Mouse (Mus musculus): ENCODE measurements around the gene Notch2. TPM values are rescaled to one million over a fixed set of nuclear protein-coding genes. Genes with fewer than 3 reads are reported as not detected.

The Notch2 gene
- polyA plus RNA-seq, 1 experiment from 2014 or later = 14.5 TPM

DNA sequence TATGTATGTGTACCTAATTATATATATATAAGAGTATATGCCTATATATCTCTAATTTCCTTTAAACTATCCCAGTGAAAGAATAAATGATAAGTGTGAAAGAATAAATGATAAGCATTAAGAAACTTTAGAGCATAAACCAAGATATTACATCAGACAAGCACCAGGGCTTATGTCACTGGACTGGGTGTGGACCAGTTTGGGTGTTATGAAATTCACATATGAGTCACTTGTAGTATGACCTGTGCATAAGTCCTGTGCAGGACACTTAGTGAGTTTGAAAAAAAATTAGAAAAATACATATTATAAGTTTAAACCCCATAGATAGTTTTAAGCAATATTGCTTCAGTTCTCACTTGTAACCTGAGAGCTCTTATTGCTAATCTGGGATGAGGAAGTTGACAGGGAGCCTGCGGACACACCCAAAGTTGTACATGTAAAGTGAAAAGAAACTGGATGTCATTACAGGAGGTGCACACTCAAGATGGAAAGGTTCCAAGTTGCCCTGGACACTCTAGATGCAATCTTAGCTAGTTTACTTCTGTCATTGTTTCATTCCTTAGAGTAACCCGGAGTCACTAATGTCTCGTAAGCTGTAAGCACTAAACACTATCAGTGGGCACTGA is 19.3 kb upstream of the Notch2 start:
- no peak for ATAC-seq (ENCODE audit: insufficient number of reproducible peaks, insufficient read depth, low FRiP score, low read depth)
- Histone ChIP-seq H3K27ac (replicated peaks in 1 of 2; ENCODE audit: control insufficient read depth in 1 of 2, insufficient read depth in 1 of 2, low read depth in 2 of 2, low read length in 2 of 2) (no peak overlapping the region), H3K4me2 (ENCODE audit: low read length) (no peak overlapping the region), H3K4me3 (ENCODE audit: control insufficient read depth in 1 of 2, insufficient read depth in 1 of 2, low read depth in 1 of 2, low read length in 2 of 2) (no peak overlapping the region), H3K4me1 (ENCODE audit: control insufficient read depth in 2 of 2, insufficient read depth in 2 of 2, low read length in 2 of 2) (no peaks in the 10 kb centered on the region), H3K9me3 (ENCODE audit: control insufficient read depth, low read length) (no peaks in the 10 kb centered on the region), H3K36me3 (ENCODE audit: control insufficient read depth, insufficient read depth, low read length) (no peaks in the 10 kb centered on the region), H3K27me3 (ENCODE audit: control insufficient read depth, insufficient read depth, low read length) (no peaks in the 10 kb centered on the region), H3K9ac (ENCODE audit: low read length) (no peak overlapping the region)
- WGBS = 77% methylated on average over 3 of the region's 3 CpGs

DNA sequence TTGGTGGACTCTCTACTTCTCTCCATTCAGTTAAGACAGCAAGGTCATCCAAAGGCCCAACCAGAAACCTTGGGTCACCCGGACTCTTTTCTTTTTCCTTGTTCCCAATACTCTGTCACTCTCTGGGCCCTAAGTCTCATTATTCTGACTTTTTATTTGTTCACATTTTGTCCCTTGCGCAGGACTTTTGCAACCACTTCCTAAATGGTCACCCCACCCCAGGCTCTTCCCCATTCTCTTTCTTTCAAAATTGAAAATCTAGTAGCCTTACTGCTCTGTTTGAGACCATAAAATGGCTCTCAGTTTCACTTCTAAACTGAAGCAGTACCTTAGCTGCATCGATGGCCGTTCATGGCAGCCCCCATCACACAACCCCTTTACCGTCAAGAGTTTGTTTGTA is 18.5 kb upstream of the Notch2 start:
- WGBS = 92% methylated on average over 5 of the region's 5 CpGs
- Histone ChIP-seq H3K4me2 (ENCODE audit: low read length) (no peak overlapping the region), H3K36me3 (ENCODE audit: control insufficient read depth, insufficient read depth, low read length) (no peaks in the 10 kb centered on the region), H3K4me3 (ENCODE audit: control insufficient read depth in 1 of 2, insufficient read depth in 1 of 2, low read depth in 1 of 2, low read length in 2 of 2) (no peak overlapping the region), H3K27ac (replicated peaks in 1 of 2; ENCODE audit: control insufficient read depth in 1 of 2, insufficient read depth in 1 of 2, low read depth in 2 of 2, low read length in 2 of 2) (no peak overlapping the region), H3K9ac (ENCODE audit: low read length) (no peak overlapping the region), H3K9me3 (ENCODE audit: control insufficient read depth, low read length) (no peaks in the 10 kb centered on the region), H3K27me3 (ENCODE audit: control insufficient read depth, insufficient read depth, low read length) (no peaks in the 10 kb centered on the region), H3K4me1 (ENCODE audit: control insufficient read depth in 2 of 2, insufficient read depth in 2 of 2, low read length in 2 of 2) (no peaks in the 10 kb centered on the region)
- no peak for ATAC-seq (ENCODE audit: insufficient number of reproducible peaks, insufficient read depth, low FRiP score, low read depth)

DNA sequence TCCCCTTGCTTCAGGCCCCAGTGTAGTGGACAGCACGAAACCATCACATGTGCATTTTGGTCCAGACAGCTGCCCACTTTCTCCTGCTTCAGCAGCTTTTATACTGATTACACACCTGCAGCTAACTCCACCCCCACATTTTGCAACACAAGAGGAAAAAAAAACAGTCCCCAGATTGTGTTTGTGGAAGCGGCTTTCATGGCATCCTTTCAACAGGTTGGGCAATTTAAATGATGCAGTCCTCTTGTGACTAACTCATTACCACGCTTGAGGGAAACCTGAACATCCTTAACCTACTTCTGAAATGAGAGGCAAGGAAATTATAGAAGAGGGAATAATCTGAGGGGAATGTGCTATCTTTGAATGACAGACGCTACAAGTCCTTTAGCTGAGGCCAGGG is 15.0 kb upstream of the Notch2 start:
- no peak for ATAC-seq (ENCODE audit: insufficient number of reproducible peaks, insufficient read depth, low FRiP score, low read depth)
- Histone ChIP-seq H3K9ac (ENCODE audit: low read length) (no peak overlapping the region), H3K4me3 (ENCODE audit: control insufficient read depth in 1 of 2, insufficient read depth in 1 of 2, low read depth in 1 of 2, low read length in 2 of 2) (no peak overlapping the region), H3K27me3 (ENCODE audit: control insufficient read depth, insufficient read depth, low read length) (no peaks in the 10 kb centered on the region), H3K9me3 (ENCODE audit: control insufficient read depth, low read length) (no peaks in the 10 kb centered on the region), H3K27ac (replicated peaks in 1 of 2; ENCODE audit: control insufficient read depth in 1 of 2, insufficient read depth in 1 of 2, low read depth in 2 of 2, low read length in 2 of 2) (no peak overlapping the region), H3K36me3 (ENCODE audit: control insufficient read depth, insufficient read depth, low read length) (no peaks in the 10 kb centered on the region), H3K4me1 (ENCODE audit: control insufficient read depth in 2 of 2, insufficient read depth in 2 of 2, low read length in 2 of 2) (no peaks in the 10 kb centered on the region; a peak in 1 of 4 replicates), H3K4me2 (ENCODE audit: low read length) (no peak overlapping the region)
- 65% methylated on average over 4 of the region's 4 CpGs for WGBS

DNA sequence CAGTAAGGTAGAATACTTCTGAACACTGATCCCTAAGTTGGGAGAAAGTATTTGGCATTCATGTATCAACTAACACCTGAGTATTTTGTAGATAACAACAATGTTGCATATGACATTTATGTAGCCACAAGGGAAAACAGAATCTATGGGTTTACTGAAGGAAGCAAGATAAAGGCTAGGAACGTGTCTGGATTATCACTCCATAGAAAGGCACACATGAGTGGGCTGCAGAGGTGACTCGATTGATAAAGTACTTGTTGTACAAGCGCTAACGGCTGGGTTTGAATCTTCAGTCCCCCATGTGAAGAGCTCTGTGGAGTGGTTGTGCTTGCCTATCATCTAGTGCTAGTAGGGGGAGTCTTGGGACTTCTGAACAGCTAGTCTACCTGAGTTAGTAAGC is 9.8 kb upstream of the Notch2 start:
- H3K4me3 ChIP-seq (ENCODE audit: control insufficient read depth in 1 of 2, insufficient read depth in 1 of 2, low read depth in 1 of 2, low read length in 2 of 2) = no peak overlapping the region
- no peak overlapping the region for H3K4me2 ChIP-seq (ENCODE audit: low read length)
- H3K27me3 ChIP-seq (ENCODE audit: control insufficient read depth, insufficient read depth, low read length) = no peaks in the 10 kb centered on the region
- no peak overlapping the region for H3K9ac ChIP-seq (ENCODE audit: low read length)
- H3K27ac ChIP-seq (replicated peaks in 1 of 2; ENCODE audit: control insufficient read depth in 1 of 2, insufficient read depth in 1 of 2, low read depth in 2 of 2, low read length in 2 of 2) = no peak overlapping the region
- no peak for ATAC-seq (ENCODE audit: insufficient number of reproducible peaks, insufficient read depth, low FRiP score, low read depth)
- no peaks in the 10 kb centered on the region; a peak in 1 of 4 replicates for H3K4me1 ChIP-seq (ENCODE audit: control insufficient read depth in 2 of 2, insufficient read depth in 2 of 2, low read length in 2 of 2)
- WGBS = 30% methylated on average over 4 of the region's 4 CpGs
- H3K36me3 ChIP-seq (ENCODE audit: control insufficient read depth, insufficient read depth, low read length) = no peaks in the 10 kb centered on the region
- H3K9me3 ChIP-seq (ENCODE audit: control insufficient read depth, low read length) = no peaks in the 10 kb centered on the region

DNA sequence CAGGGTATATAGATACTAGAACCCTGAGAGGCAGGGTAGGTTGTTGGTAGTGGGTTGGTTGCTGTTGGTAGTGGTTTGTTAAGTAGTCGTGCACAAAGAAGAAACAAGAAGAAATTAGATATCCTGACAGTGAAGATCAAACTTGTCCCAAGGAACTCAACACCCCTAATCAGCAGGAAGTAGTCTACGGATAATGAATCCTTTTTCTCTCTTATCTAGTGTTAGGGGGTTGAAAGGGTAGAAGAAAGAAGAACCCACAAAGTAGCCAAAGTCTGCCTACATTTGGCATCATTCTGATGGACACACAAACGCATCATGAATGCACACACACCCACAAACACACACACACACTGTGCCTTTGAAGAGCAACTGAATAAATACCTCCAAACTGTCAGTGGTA is 9.1 kb upstream of the Notch2 start:
- no peak for ATAC-seq (ENCODE audit: insufficient number of reproducible peaks, insufficient read depth, low FRiP score, low read depth)
- Histone ChIP-seq H3K4me1 (ENCODE audit: control insufficient read depth in 2 of 2, insufficient read depth in 2 of 2, low read length in 2 of 2) (no peaks in the 10 kb centered on the region; a peak in 1 of 4 replicates), H3K27me3 (ENCODE audit: control insufficient read depth, insufficient read depth, low read length) (no peaks in the 10 kb centered on the region), H3K4me2 (ENCODE audit: low read length) (no peak overlapping the region), H3K4me3 (ENCODE audit: control insufficient read depth in 1 of 2, insufficient read depth in 1 of 2, low read depth in 1 of 2, low read length in 2 of 2) (no peak overlapping the region), H3K9me3 (ENCODE audit: control insufficient read depth, low read length) (no peaks in the 10 kb centered on the region), H3K9ac (ENCODE audit: low read length) (no peak overlapping the region), H3K27ac (replicated peaks in 1 of 2; ENCODE audit: control insufficient read depth in 1 of 2, insufficient read depth in 1 of 2, low read depth in 2 of 2, low read length in 2 of 2) (no peak overlapping the region), H3K36me3 (ENCODE audit: control insufficient read depth, insufficient read depth, low read length) (no peaks in the 10 kb centered on the region)
- WGBS = 39% methylated on average over 3 of the region's 3 CpGs

DNA sequence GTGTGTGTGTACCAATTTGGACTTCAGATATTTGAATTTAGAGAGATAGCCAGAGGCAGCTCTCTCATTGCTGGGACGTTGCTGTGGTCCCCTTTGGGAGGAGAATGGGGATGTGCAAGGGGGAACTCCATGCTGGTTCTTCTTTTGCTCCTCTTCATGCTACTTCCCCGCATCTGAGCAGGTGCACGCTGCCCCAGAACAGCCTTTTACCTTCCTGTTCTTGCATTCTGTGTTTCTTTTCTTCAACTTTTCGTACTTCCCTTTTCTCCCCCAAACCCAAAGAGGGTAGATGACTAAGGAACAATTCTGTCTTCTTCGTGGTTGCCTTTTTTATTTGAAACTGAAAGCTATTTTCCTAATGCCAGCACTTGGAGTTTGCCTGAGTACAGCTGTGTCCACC is 8.0 kb upstream of the Notch2 start:
- no peaks in the 10 kb centered on the region; a peak in 1 of 4 replicates for H3K4me1 ChIP-seq (ENCODE audit: control insufficient read depth in 2 of 2, insufficient read depth in 2 of 2, low read length in 2 of 2)
- no peak overlapping the region for H3K9ac ChIP-seq (ENCODE audit: low read length)
- H3K9me3 ChIP-seq (ENCODE audit: control insufficient read depth, low read length) = no peaks in the 10 kb centered on the region
- H3K27ac ChIP-seq (replicated peaks in 1 of 2; ENCODE audit: control insufficient read depth in 1 of 2, insufficient read depth in 1 of 2, low read depth in 2 of 2, low read length in 2 of 2) = no peak overlapping the region
- no peak overlapping the region for H3K4me2 ChIP-seq (ENCODE audit: low read length)
- H3K4me3 ChIP-seq (ENCODE audit: control insufficient read depth in 1 of 2, insufficient read depth in 1 of 2, low read depth in 1 of 2, low read length in 2 of 2) = no peak overlapping the region
- ATAC-seq (ENCODE audit: insufficient number of reproducible peaks, insufficient read depth, low FRiP score, low read depth) = no peak
- H3K36me3 ChIP-seq (ENCODE audit: control insufficient read depth, insufficient read depth, low read length) = no peaks in the 10 kb centered on the region
- WGBS = 69% methylated on average over 5 of the region's 5 CpGs
- no peaks in the 10 kb centered on the region for H3K27me3 ChIP-seq (ENCODE audit: control insufficient read depth, insufficient read depth, low read length)

DNA sequence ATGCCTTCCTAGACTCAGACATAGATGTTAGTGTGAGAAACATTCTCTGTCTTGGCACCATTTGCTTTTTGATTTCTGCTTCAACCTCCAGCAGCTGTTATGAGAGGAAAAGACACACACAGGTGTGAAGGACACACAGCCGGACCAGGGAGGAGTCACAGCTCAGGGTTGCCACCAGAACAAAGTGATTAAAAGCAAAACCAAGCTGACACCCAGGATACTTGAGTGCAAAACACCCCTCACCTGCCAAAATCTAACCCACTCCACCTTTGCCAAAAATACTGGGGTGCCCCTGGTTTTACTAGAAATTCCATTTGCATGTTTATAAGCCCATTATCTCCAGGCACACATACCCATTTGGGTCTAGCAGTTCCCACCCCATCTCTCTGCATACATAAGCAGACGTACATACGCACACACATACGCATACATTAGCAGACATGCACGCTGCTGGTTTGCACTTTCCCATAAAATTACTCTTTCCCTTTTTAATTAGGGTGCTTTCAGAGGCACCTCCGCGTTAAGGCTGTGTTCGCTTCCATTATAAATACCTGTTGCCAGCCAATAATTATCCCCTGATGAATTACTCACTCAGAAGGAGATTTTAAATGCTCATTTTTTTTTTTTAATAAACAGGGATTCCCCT is 7.2 kb upstream of the Notch2 start:
- 89% methylated on average over 8 of the region's 8 CpGs for WGBS
- no peak for ATAC-seq (ENCODE audit: insufficient number of reproducible peaks, insufficient read depth, low FRiP score, low read depth)
- H3K27me3 ChIP-seq (ENCODE audit: control insufficient read depth, insufficient read depth, low read length) = no peaks in the 10 kb centered on the region
- H3K36me3 ChIP-seq (ENCODE audit: control insufficient read depth, insufficient read depth, low read length) = no peaks in the 10 kb centered on the region
- no peaks in the 10 kb centered on the region for H3K9me3 ChIP-seq (ENCODE audit: control insufficient read depth, low read length)
- H3K4me1 ChIP-seq (ENCODE audit: control insufficient read depth in 2 of 2, insufficient read depth in 2 of 2, low read length in 2 of 2) = no peaks in the 10 kb centered on the region
- H3K4me2 ChIP-seq (ENCODE audit: low read length) = no peak overlapping the region
- H3K9ac ChIP-seq (ENCODE audit: low read length) = no peak overlapping the region
- H3K27ac ChIP-seq (replicated peaks in 1 of 2; ENCODE audit: control insufficient read depth in 1 of 2, insufficient read depth in 1 of 2, low read depth in 2 of 2, low read length in 2 of 2) = no peak overlapping the region
- H3K4me3 ChIP-seq (ENCODE audit: control insufficient read depth in 1 of 2, insufficient read depth in 1 of 2, low read depth in 1 of 2, low read length in 2 of 2) = no peak overlapping the region

DNA sequence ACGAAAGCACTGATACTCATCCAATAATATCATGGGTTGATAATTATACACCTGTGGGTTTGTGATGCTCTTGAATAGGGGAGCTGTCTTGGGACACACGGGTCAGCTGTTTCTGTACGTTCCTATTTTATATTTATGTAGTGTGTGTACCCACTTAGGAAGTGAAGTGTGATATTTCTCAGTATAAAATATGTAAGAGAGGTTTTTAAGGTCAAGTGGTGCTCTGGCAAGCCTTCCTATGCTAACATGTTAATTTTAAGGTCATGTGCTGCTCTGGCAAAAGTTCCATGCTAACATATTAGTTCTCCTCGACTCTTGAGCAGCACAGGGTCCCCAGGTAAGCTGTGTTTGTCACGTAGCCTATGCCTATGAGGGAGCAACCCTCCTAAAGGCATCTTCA is 6.4 kb upstream of the Notch2 start:
- 76% methylated on average over 5 of the region's 5 CpGs for WGBS
- no peaks in the 10 kb centered on the region for H3K9me3 ChIP-seq (ENCODE audit: control insufficient read depth, low read length)
- ATAC-seq (ENCODE audit: insufficient number of reproducible peaks, insufficient read depth, low FRiP score, low read depth) = no peak

More for the DNA sequence above, 6.4 kb upstream of the Notch2 start:
- Histone ChIP-seq H3K27ac (replicated peaks in 1 of 2; ENCODE audit: control insufficient read depth in 1 of 2, insufficient read depth in 1 of 2, low read depth in 2 of 2, low read length in 2 of 2) (no peak overlapping the region), H3K9ac (ENCODE audit: low read length) (no peak overlapping the region), H3K36me3 (ENCODE audit: control insufficient read depth, insufficient read depth, low read length) (no peaks in the 10 kb centered on the region), H3K4me3 (ENCODE audit: control insufficient read depth in 1 of 2, insufficient read depth in 1 of 2, low read depth in 1 of 2, low read length in 2 of 2) (no peak overlapping the region), H3K4me2 (ENCODE audit: low read length) (no peak overlapping the region), H3K4me1 (ENCODE audit: control insufficient read depth in 2 of 2, insufficient read depth in 2 of 2, low read length in 2 of 2) (no peaks in the 10 kb centered on the region), H3K27me3 (ENCODE audit: control insufficient read depth, insufficient read depth, low read length) (no peaks in the 10 kb centered on the region)
